Mouse (Mus musculus) lung, adult 2 months (tissue): ENCODE measurements around the gene Gm8890.
"Not testable (repeated sequence)": the region's sequence is repeated elsewhere in the genome, so short reads cannot be mapped to it uniquely, and the experiment has no call there.

Experiments
- CTCF ChIP-seq: fragments of 200-500 bp; IDR thresholded peaks from 2 replicates; pipeline ENCODE4 v1.5.1; 2011; ENCODE audit warnings: mild to moderate bottlenecking, low read length, control low read depth; ENCODE audit not compliant: insufficient read depth
- POLR2A ChIP-seq: fragments of 200-500 bp; IDR thresholded peaks from 2 replicates; pipeline ENCODE4 v1.6.1; 2011; ENCODE audit warnings: low read depth, mild to moderate bottlenecking, control low read depth, low read length, borderline replicate concordance; ENCODE audit errors: extremely low read depth

DNA sequence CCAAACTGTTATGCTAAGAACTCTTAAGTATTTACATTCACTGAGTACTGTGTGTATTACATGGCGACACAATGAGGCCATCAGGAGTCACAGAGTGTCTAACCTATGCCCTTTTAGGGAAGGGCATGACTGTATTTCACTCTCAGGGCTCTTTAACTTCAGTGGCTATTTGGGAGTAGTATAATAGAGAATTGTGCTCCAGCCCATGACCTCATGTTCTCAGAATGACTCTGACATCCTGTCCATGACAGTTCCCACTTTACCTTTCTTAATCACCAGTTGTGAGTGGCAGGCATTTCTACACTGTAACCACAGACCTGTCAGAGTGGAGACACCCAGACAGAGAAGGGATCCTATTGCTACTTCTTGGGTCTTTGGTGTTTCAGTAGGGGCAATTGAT lies 388 bp downstream of the Gm8890 start:
- not testable (repeated sequence) for TF ChIP-seq POLR2A, CTCF
